Mouse (Mus musculus) small intestine, adult 2 months (tissue): ENCODE results near the gene Samd4.

Experiments
- CTCF ChIP-seq: fragments of 200-500 bp; IDR thresholded peaks from 2 replicates; pipeline ENCODE4 v1.5.1; 2012; ENCODE audit warnings: low read depth, mild to moderate bottlenecking, control low read depth, inconsistent platforms, low read length, moderate library complexity, mixed read lengths; ENCODE audit not compliant: insufficient replicate concordance, insufficient read length; ENCODE audit errors: extremely low read depth
- POLR2A ChIP-seq: fragments of 200-500 bp; IDR thresholded peaks from 2 replicates; pipeline ENCODE4 v1.6.1; 2012; ENCODE audit warnings: low read depth, mild to moderate bottlenecking, control low read depth, inconsistent platforms, low read length, moderate library complexity

DNA sequence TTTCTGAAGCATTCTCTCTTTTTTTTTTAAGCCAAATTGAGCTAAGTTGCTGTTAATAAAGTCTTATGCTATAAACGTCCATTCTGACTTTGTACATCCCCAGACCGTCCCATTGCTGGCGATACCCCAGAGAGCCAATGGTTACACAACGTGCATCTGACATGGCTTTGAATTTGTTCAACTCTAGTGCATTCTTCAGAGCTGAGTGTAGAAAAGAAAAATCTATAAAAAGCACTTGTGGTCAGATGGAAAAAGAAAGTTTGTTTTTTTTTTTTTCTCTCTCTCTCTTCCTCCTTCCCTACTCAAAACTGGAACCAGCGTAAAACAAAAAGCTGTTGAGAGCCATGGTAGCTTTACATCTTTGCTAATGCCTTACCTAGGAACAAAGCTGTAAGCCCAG lies 41.8 kb downstream of the Samd4 start:
- TF ChIP-seq POLR2A (no peak), CTCF (no peak)
